Mouse (Mus musculus) kidney, adult 2 months (tissue): Measurements from ENCODE around the gene OR5BS1P. TPM values are rescaled to one million over a fixed set of nuclear protein-coding genes. Genes with fewer than 3 reads are reported as not detected.

Source experiments
- DNase-seq: peaks from one replicate; pipeline ENCODE4 v3.0.0; 2021
- H3K27ac ChIP-seq: fragments of 200-500 bp; 2 replicates; pipeline ENCODE4 v1.5.1; 2012; ENCODE audit warnings: low read depth, low read length, control low read depth, inconsistent platforms; ENCODE audit not compliant: insufficient read depth
- H3K27me3 ChIP-seq: fragments of 200-500 bp; replicated peaks from 2 replicates; pipeline ENCODE4 v1.6.1; 2012; ENCODE audit warnings: mild to moderate bottlenecking, moderate library complexity, low read length, inconsistent platforms; ENCODE audit not compliant: control insufficient read depth, insufficient read depth
- H3K36me3 ChIP-seq: fragments of 200-500 bp; 2 replicates; pipeline ENCODE4 v1.6.1; 2012; ENCODE audit warnings: mild to moderate bottlenecking, moderate library complexity, low read length, inconsistent platforms; ENCODE audit not compliant: control insufficient read depth, insufficient read depth
- H3K4me1 ChIP-seq: fragments of 200-500 bp; 2 replicates; pipeline ENCODE4 v1.6.1; 2011; ENCODE audit warnings: low read length; ENCODE audit not compliant: control insufficient read depth, insufficient read depth
- H3K4me3 ChIP-seq: fragments of 200-500 bp; 2 replicates; pipeline ENCODE4 v1.5.1; 2011; ENCODE audit warnings: mild to moderate bottlenecking, low read depth, low read length, control low read depth; ENCODE audit not compliant: insufficient read depth
- CTCF ChIP-seq: fragments of 200-500 bp; conservative IDR thresholded peaks from 2 replicates; pipeline ENCODE4 v1.5.1; 2011; ENCODE audit warnings: low read depth, mild to moderate bottlenecking, control low read depth, low read length, moderate library complexity, mixed read lengths; ENCODE audit not compliant: insufficient read depth, insufficient read length
- POLR2A ChIP-seq: fragments of 200-500 bp; IDR thresholded peaks from one replicate; pipeline ENCODE4 v1.6.1; 2011; ENCODE audit warnings: low read depth, low read length, control low read depth
- WGBS: fragments of 180-500 bp; shearing (Covaris S2); methylation state at CpG from one replicate; pipeline ENCODE4 v1.1.7; 2018; 5-methylcytosine and 5-hydroxymethylcytosine counted together
- polyA plus RNA-seq: library from polyadenylated mRNA; depleted of rRNA; stranded (reverse); fragments of >200 nt; gene quantifications from 2 replicates; pipeline ENCODE4 v1.2.3, GENCODE M21; 2012

Gene OR5BS1P
- polyA plus RNA-seq, 1 experiment: not detected

GRCm38 (mm10) chr15:98452288-98452687 is 17.4 kb upstream of the OR5BS1P start, which contains the start of gene Olfr281:
TSS of gene Olfr281 (plus strand) at chr15:98452588.
- H3K27me3 ChIP-seq: no peaks in the 10 kb centered on the region
- H3K36me3 ChIP-seq: no peaks in the 10 kb centered on the region
- 89% methylated on average over 7 of the region's 7 CpGs for WGBS
- no peak for DNase-seq
- H3K27ac ChIP-seq: no peak within 1 kb of the TSS
- no peaks in the 10 kb centered on the region for H3K4me1 ChIP-seq
- H3K4me3 ChIP-seq: no peak within 1 kb of the TSS
- TF ChIP-seq CTCF: no peak
- no peak for TF ChIP-seq POLR2A

- no peaks in the 10 kb centered on the region for H3K36me3 ChIP-seq
- no peaks in the 10 kb centered on the region for H3K4me1 ChIP-seq
- H3K4me3 ChIP-seq: no peak overlapping the region
- TF ChIP-seq POLR2A (no peak), CTCF (no peak)
- no peak for DNase-seq
- H3K27me3 ChIP-seq: no peaks in the 10 kb centered on the region
- no peak overlapping the region for H3K27ac ChIP-seq
- 91% methylated on average over 13 of the region's 13 CpGs for WGBS
These were observed 1.8 kb downstream of the OR5BS1P start for GRCm38 (mm10) chr15:98471539-98471938.

- DNase-seq: no peak
- no peaks in the 10 kb centered on the region for H3K36me3 ChIP-seq
- TF ChIP-seq POLR2A: no peak
- no peak for TF ChIP-seq CTCF
- no peaks in the 10 kb centered on the region for H3K4me1 ChIP-seq
- no peak overlapping the region for H3K4me3 ChIP-seq
- no peak overlapping the region for H3K27ac ChIP-seq
- no peaks in the 10 kb centered on the region for H3K27me3 ChIP-seq
- 84% methylated on average over 10 of the region's 10 CpGs for WGBS
These were observed 5.3 kb downstream of the OR5BS1P start for GRCm38 (mm10) chr15:98474958-98475357.

GRCm38 (mm10) chr15:98475382-98475781 is 5.7 kb downstream of the OR5BS1P start:
- 45% methylated on average over 10 of the region's 10 CpGs for WGBS
- H3K27ac ChIP-seq: no peak overlapping the region
- peak; percentile 42 for DNase-seq
- H3K27me3 ChIP-seq: no peaks in the 10 kb centered on the region
- no peaks in the 10 kb centered on the region for H3K36me3 ChIP-seq
- H3K4me3 ChIP-seq: no peak overlapping the region
- H3K4me1 ChIP-seq: no peaks in the 10 kb centered on the region
- TF ChIP-seq CTCF: peak; percentile 62
- no peak for TF ChIP-seq POLR2A

- Histone ChIP-seq H3K27me3 (no peaks in the 10 kb centered on the region), H3K27ac (no peak overlapping the region), H3K4me1 (no peaks in the 10 kb centered on the region), H3K4me3 (no peak overlapping the region), H3K36me3 (no peaks in the 10 kb centered on the region)
- no peak for DNase-seq
- WGBS: 80% methylated on average over 5 of the region's 5 CpGs
- TF ChIP-seq CTCF (no peak), POLR2A (no peak)
These were observed 6.6 kb downstream of the OR5BS1P start for GRCm38 (mm10) chr15:98476281-98476680.

- WGBS: 82% methylated on average over 7 of the region's 7 CpGs
- no peak overlapping the region for H3K27ac ChIP-seq
- H3K27me3 ChIP-seq: no peaks in the 10 kb centered on the region
- H3K36me3 ChIP-seq: no peaks in the 10 kb centered on the region
- H3K4me3 ChIP-seq: no peak overlapping the region
- TF ChIP-seq POLR2A (no peak), CTCF (no peak)
- H3K4me1 ChIP-seq: no peaks in the 10 kb centered on the region
- DNase-seq: no peak
These were observed 9.9 kb downstream of the OR5BS1P start for GRCm38 (mm10) chr15:98479568-98480102.

GRCm38 (mm10) chr15:98482701-98483100 is 13.0 kb downstream of the OR5BS1P start, which contains the start of gene Lalba:
TSS of gene Lalba (minus strand) at chr15:98482721.
- Histone ChIP-seq H3K36me3 (no peaks in the 10 kb centered on the region), H3K27me3 (no peaks in the 10 kb centered on the region), H3K27ac (no peak within 1 kb of the TSS), H3K4me3 (no peak within 1 kb of the TSS), H3K4me1 (no peaks in the 10 kb centered on the region)
- DNase-seq: peak; percentile 22
- 60% methylated on average over 3 of the region's 3 CpGs for WGBS
- TF ChIP-seq POLR2A (no peak), CTCF (no peak)
